Mouse (Mus musculus): ENCODE measurements around the gene Aass.

DNA sequence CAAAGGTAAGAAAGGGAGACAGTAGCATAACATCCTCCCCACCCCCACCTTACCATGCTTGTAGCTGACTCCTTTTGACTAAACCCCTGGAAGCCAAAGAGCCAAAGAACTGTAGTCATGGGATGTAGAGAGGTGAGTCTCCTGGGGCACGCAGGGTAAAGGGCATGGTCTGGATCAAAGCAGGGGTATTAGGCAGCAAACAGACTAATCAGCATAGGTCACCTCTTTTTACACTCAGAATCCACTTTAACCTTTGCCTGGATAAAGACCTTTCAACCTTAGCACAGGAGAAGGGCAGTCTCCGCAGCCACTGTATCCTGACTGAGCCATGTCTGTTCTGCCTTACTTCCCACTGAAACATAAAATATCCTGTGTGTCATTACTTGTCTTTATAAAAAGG is 14.4 kb upstream of the Aass start:
- no peak for TF ChIP-seq GATA1 (IDR thresholded peaks at IDR 0.05; ENCODE audit: low read length)
- TF ChIP-seq TAL1 (IDR thresholded peaks at IDR 0.05; ENCODE audit: low read length), result no peak

Measured in erythroblast, embryonic 14.5 days (primary cell).